Mouse (Mus musculus) CH12.LX (cell line): ENCODE data around the gene Mrpl54. TPM values are rescaled to one million over a fixed set of nuclear protein-coding genes. Genes with fewer than 3 reads are reported as not detected.

Source experiments
- DNase-seq: peaks from one replicate; pipeline ENCODE4 v3.0.0-alpha.2; 2013; ENCODE audit errors: extremely low read depth
- H3K27ac ChIP-seq: 2 replicates; pipeline ENCODE4 v1.5.1; 2012; ENCODE audit warnings: low read depth, mild to moderate bottlenecking, control low read depth, moderate library complexity; ENCODE audit not compliant: insufficient read depth
- H3K27me3 ChIP-seq: replicated peaks from 2 replicates; pipeline ENCODE3; 2012; ENCODE audit warnings: inconsistent platforms
- H3K36me3 ChIP-seq, 2 experiments: replicated peaks in 1 of 2; 2 replicates each; pipeline versions ENCODE3 to v1.6.1; 2012; ENCODE audit warnings: inconsistent platforms in 1 of 2, low read length in 1 of 2, mild to moderate bottlenecking in 1 of 2, mixed read lengths in 1 of 2, moderate library complexity in 1 of 2; ENCODE audit not compliant: control insufficient read depth in 1 of 2, insufficient read depth in 1 of 2
- H3K4me1 ChIP-seq, 2 experiments: 2 replicates each; pipeline ENCODE4 v1.6.1; 2012; ENCODE audit warnings: inconsistent platforms in 1 of 2, moderate library complexity in 1 of 2; ENCODE audit not compliant: insufficient read depth in 2 of 2, control insufficient read depth in 1 of 2
- H3K4me2 ChIP-seq: 2 replicates; pipeline ENCODE4 v1.6.1; 2012; ENCODE audit warnings: low read depth, mild to moderate bottlenecking, control low read depth; ENCODE audit not compliant: poor library complexity, insufficient read depth, severe bottlenecking
- H3K4me3 ChIP-seq, 3 experiments: fragments of 150-350 bp in 1 of 3; sonication (generic) in 1 of 3; replicated peaks in 1 of 3; 2 replicates each; pipeline versions ENCODE3 to v1.5.1; 2011 to 2012; ENCODE audit warnings: low read depth in 2 of 3, low read length in 2 of 3, mild to moderate bottlenecking in 2 of 3, moderate library complexity in 2 of 3, control low read depth in 1 of 3, improper control_type of control experiment in 1 of 3, inconsistent platforms in 1 of 3, mixed read lengths in 1 of 3; ENCODE audit not compliant: poor library complexity in 1 of 3
- H3K79me2 ChIP-seq: replicated peaks from 2 replicates; pipeline ENCODE4 v1.6.1; 2012; ENCODE audit warnings: mild to moderate bottlenecking, moderate library complexity; ENCODE audit not compliant: control insufficient read depth, poor library complexity, insufficient read depth, severe bottlenecking; ENCODE audit errors: extremely low read depth
- H3K9ac ChIP-seq: 2 replicates; pipeline ENCODE4 v1.6.1; 2012; ENCODE audit warnings: low read depth, mild to moderate bottlenecking, control low read depth, moderate library complexity; ENCODE audit not compliant: insufficient read depth
- H3K9me3 ChIP-seq: replicated peaks from 2 replicates; pipeline ENCODE3; 2012; ENCODE audit warnings: low read length, inconsistent platforms, mixed read lengths
- BHLHE40 ChIP-seq: IDR thresholded peaks from 2 replicates; pipeline ENCODE4 v1.6.1; 2011; ENCODE audit warnings: mild to moderate bottlenecking, low read depth, low read length, improper control_type of control experiment
- CHD1 ChIP-seq: IDR thresholded peaks from 2 replicates; pipeline ENCODE4 v1.6.1; 2012; ENCODE audit warnings: low read depth, low read length, improper control_type of control experiment, inconsistent platforms
- CTCF ChIP-seq, 2 experiments: IDR thresholded peaks in 1 of 2; conservative IDR thresholded peaks in 1 of 2; 2 replicates each; pipeline ENCODE4 v1.5.1; 2011 to 2012; ENCODE audit warnings: low read depth in 2 of 2, low read length in 2 of 2, improper control_type of control experiment in 1 of 2, inconsistent platforms in 1 of 2, mild to moderate bottlenecking in 1 of 2, moderate library complexity in 1 of 2
- ELF1 ChIP-seq: IDR thresholded peaks from 2 replicates; pipeline ENCODE4 v1.6.1; 2014; ENCODE audit warnings: low read depth, mild to moderate bottlenecking, inconsistent platforms, low read length, improper control_type of control experiment
- ETS1 ChIP-seq: conservative IDR thresholded peaks from 2 replicates; pipeline ENCODE4 v1.6.1; 2012; ENCODE audit warnings: low read depth, mild to moderate bottlenecking, inconsistent platforms, low read length, improper control_type of control experiment, moderate library complexity
- HCFC1 ChIP-seq: IDR thresholded peaks from 2 replicates; pipeline ENCODE4 v1.6.1; 2012; ENCODE audit warnings: low read depth, mild to moderate bottlenecking, inconsistent platforms, low read length, improper control_type of control experiment
- IRF4 ChIP-seq: IDR thresholded peaks from 2 replicates; pipeline ENCODE4 v1.6.1; 2014; ENCODE audit warnings: low read depth, mild to moderate bottlenecking, inconsistent platforms, low read length, improper control_type of control experiment
- JUN ChIP-seq: IDR thresholded peaks from 2 replicates; pipeline ENCODE4 v1.6.1; 2011; ENCODE audit warnings: low read depth, mild to moderate bottlenecking, low read length, improper control_type of control experiment, moderate library complexity; ENCODE audit not compliant: insufficient read depth
- MAX ChIP-seq: IDR thresholded peaks from 2 replicates; pipeline ENCODE4 v1.6.1; 2011; ENCODE audit warnings: low read length, improper control_type of control experiment
- MAZ ChIP-seq: IDR thresholded peaks from 2 replicates; pipeline ENCODE4 v1.6.1; 2012; ENCODE audit warnings: low read depth, mild to moderate bottlenecking, inconsistent platforms, low read length, improper control_type of control experiment, moderate library complexity
- MEF2A ChIP-seq: IDR thresholded peaks from 2 replicates; pipeline ENCODE4 v1.6.1; 2014; ENCODE audit warnings: low read depth, mild to moderate bottlenecking, inconsistent platforms, low read length, improper control_type of control experiment, borderline replicate concordance
- PAX5 ChIP-seq: IDR thresholded peaks from 2 replicates; pipeline ENCODE4 v1.6.1; 2012; ENCODE audit warnings: low read length, inconsistent platforms, mixed read lengths
- POLR2A ChIP-seq: IDR thresholded peaks from 2 replicates; pipeline ENCODE4 v1.6.1; 2011; ENCODE audit warnings: low read depth, mild to moderate bottlenecking, improper control_type of control experiment, low read length
- SIN3A ChIP-seq: IDR thresholded peaks from 2 replicates; pipeline ENCODE4 v1.6.1; 2012; ENCODE audit warnings: low read length, improper control_type of control experiment, inconsistent platforms
- SMC3 ChIP-seq: IDR thresholded peaks from 2 replicates; pipeline ENCODE4 v1.6.1; 2011; ENCODE audit warnings: low read depth, low read length, improper control_type of control experiment
- TBP ChIP-seq: conservative IDR thresholded peaks from 2 replicates; pipeline ENCODE4 v1.6.1; 2011; ENCODE audit warnings: low read depth, low read length, improper control_type of control experiment
- TCF12 ChIP-seq: IDR thresholded peaks from 2 replicates; pipeline ENCODE4 v1.6.1; 2014; ENCODE audit warnings: low read depth, mild to moderate bottlenecking, inconsistent platforms, low read length, improper control_type of control experiment
- USF1 ChIP-seq: IDR thresholded peaks from 2 replicates; pipeline ENCODE4 v1.6.1; 2014; ENCODE audit warnings: low read depth, mild to moderate bottlenecking, inconsistent platforms, low read length, improper control_type of control experiment
- ZC3H11A ChIP-seq: IDR thresholded peaks from 2 replicates; pipeline ENCODE4 v1.6.1; 2012; ENCODE audit warnings: low read depth, mild to moderate bottlenecking, inconsistent platforms, low read length, improper control_type of control experiment
- ZMIZ1 ChIP-seq: IDR thresholded peaks from 2 replicates; pipeline ENCODE4 v1.6.1; 2012; ENCODE audit warnings: low read depth, mild to moderate bottlenecking, inconsistent platforms, low read length, improper control_type of control experiment
- ZNF384 ChIP-seq: IDR thresholded peaks from 2 replicates; pipeline ENCODE4 v1.6.1; 2012; ENCODE audit warnings: low read depth, low read length, improper control_type of control experiment, inconsistent platforms
- dilution Hi-C: fragments of 300-500 bp; cut with MboI; formaldehyde crosslinking; loops from 2 replicates; pipeline ENCODE4 v1.14.3; 2020; ENCODE audit warnings: low sequenced_read_pairs; ENCODE audit not compliant: extremely low pct_unique_long_range_greater_than_20kb, extremely low pct_ligation_motif_present
- in situ Hi-C: fragments of 300-500 bp; cut with MboI; formaldehyde crosslinking; loops from 3 replicates; pipeline ENCODE4 v1.14.3; 2019; ENCODE audit warnings: low sequenced_read_pairs, low pct_ligation_motif_present, low pct_unique_long_range_greater_than_20kb, mixed read lengths
- polyA plus RNA-seq: library from polyadenylated mRNA; unstranded; fragments of >175 nt; gene quantifications from 2 replicates; pipeline ENCODE4 v1.2.1, GENCODE M21; 2012; ENCODE audit warnings: low read depth; ENCODE audit not compliant: insufficient read length
- total RNA-seq, 2 experiments: library from RNA; depleted of rRNA; stranded (reverse); fragments of 300-350 nt in 1 of 2; fragments of >200 nt in 1 of 2; gene quantifications; 2 replicates each; pipeline ENCODE4 v1.2.3; 2012 to 2014

The Mrpl54 gene
- total and polyA plus RNA-seq, 3 experiments = 104 to 167 (median 128) TPM

- H3K9me3 ChIP-seq = no peaks in the 10 kb centered on the region
- dilution Hi-C loops (no loop called here), in situ Hi-C loops (no loop called here)
- DNase-seq = no peak
- H3K4me1 ChIP-seq = peaks cover 7 to 29% of the 10 kb centered on the region in 2 experiments
- no peak overlapping the region for H3K27ac ChIP-seq
- TF ChIP-seq POLR2A (no peak), HCFC1 (no peak), CTCF (conservative IDR thresholded peaks at IDR 0.05 in 1 of 2, IDR thresholded peaks at IDR 0.05 in 1 of 2; ENCODE audit: low read depth in 2 of 2, low read length in 2 of 2) (no peak), ELF1 (no peak), USF1 (no peak), MAX (no peak), ZNF384 (no peak)
- no peak overlapping the region for H3K4me2 ChIP-seq
- H3K9ac ChIP-seq = no peak overlapping the region
- H3K79me2 ChIP-seq = peaks cover 14% of the 10 kb centered on the region
- H3K27me3 ChIP-seq = no peaks in the 10 kb centered on the region
- H3K36me3 ChIP-seq = peaks cover 46 to 57% of the 10 kb centered on the region in 2 experiments
- H3K4me3 ChIP-seq = no peak overlapping the region
Measured at GRCm38 (mm10) chr10:81272356-81272755, 5.6 kb upstream of the Mrpl54 start.

DNA sequence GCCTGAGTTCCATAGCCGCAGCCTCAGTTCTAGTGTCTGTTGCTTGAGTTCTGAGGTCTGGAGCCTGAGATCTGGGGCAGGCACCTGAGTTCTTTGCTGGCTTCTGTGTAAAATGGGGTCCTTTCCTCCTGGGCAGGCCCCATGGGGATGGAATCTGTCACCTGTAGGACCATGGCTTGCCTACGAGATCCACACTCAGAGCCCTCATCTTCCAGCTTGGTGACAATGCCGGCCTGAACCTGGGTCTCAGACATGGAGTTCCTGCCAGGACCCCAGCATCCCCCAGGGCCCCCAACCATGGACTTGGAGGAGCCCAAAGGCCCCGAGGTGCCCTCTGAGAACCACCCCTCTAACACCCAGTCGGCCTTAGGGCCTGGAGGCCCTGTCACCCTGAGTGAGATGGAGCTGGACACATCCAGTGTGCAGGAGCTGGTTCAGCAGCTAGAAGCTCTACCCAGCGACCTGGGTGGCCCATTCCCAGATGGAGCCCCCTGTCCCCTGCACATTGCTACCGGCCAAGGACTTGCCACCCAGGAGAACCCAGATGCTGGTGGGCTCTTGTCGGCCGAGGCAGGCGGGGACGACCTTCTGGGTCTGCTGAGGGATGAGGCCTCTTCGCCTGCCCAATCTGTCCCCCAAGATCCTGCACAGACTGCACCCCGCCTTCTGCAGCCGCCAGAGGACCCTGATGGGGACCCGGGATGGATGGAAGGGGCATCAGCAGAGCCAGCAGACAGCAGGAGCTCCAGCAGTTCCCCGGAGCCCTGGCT is 2.1 kb upstream of the Mrpl54 start:
- H3K36me3 ChIP-seq = peaks cover 57 to 63% of the 10 kb centered on the region in 2 experiments
- no peak for TF ChIP-seq CHD1
- TF ChIP-seq PAX5 = no peak
- TF ChIP-seq SIN3A = no peak
- no peak for TF ChIP-seq IRF4
- no peak for TF ChIP-seq ETS1
- no peak for TF ChIP-seq BHLHE40
- TF ChIP-seq CTCF (conservative IDR thresholded peaks at IDR 0.05 in 1 of 2, IDR thresholded peaks at IDR 0.05 in 1 of 2; ENCODE audit: low read depth in 2 of 2, low read length in 2 of 2) = no peak
- no peak for TF ChIP-seq POLR2A
- TF ChIP-seq MEF2A = no peak
- TF ChIP-seq ZC3H11A = no peak
- no peak for TF ChIP-seq JUN
- no peak for TF ChIP-seq SMC3
- no peak for TF ChIP-seq ELF1
- no peak for TF ChIP-seq ZNF384
- no peak for TF ChIP-seq USF1
- no peak for TF ChIP-seq MAZ
- no peak for TF ChIP-seq ZMIZ1
- no peak for TF ChIP-seq TBP
- TF ChIP-seq TCF12 = no peak

More for the DNA sequence above, 2.1 kb upstream of the Mrpl54 start:
- H3K4me1 ChIP-seq = peaks cover 11 to 34% of the 10 kb centered on the region in 2 experiments
- no peaks in the 10 kb centered on the region for H3K9me3 ChIP-seq
- dilution Hi-C loops = no loop called here
- no peak for DNase-seq
- H3K27me3 ChIP-seq = no peaks in the 10 kb centered on the region
- peaks cover 17% of the 10 kb centered on the region for H3K79me2 ChIP-seq
- H3K9ac ChIP-seq = peak overlapping the region; percentile 95
- peak overlapping the region; percentile 57 for H3K4me2 ChIP-seq
- H3K4me3 ChIP-seq = peak overlapping the region; percentile 84 to 98 (median 96)
- in situ Hi-C loops = no loop called here
- no peak overlapping the region for H3K27ac ChIP-seq
